Mouse (Mus musculus) small intestine, adult 2 months (tissue): ENCODE results near the gene Zfp704. TPM values are rescaled to one million over a fixed set of nuclear protein-coding genes. Genes with fewer than 3 reads are reported as not detected.

Experiments
- H3K27ac ChIP-seq: fragments of 200-500 bp; 2 replicates; pipeline ENCODE4 v1.5.1; 2012; ENCODE audit warnings: low read depth, low read length, control low read depth, inconsistent platforms; ENCODE audit not compliant: insufficient read depth
- H3K27me3 ChIP-seq: fragments of 200-500 bp; 2 replicates; pipeline ENCODE4 v1.6.1; 2012; ENCODE audit warnings: mild to moderate bottlenecking, moderate library complexity, low read length, inconsistent platforms; ENCODE audit not compliant: control insufficient read depth, insufficient read depth
- H3K36me3 ChIP-seq: fragments of 200-500 bp; 2 replicates; pipeline ENCODE4 v1.6.1; 2012; ENCODE audit warnings: mild to moderate bottlenecking, low read length, control low read depth, inconsistent platforms; ENCODE audit not compliant: control insufficient read depth, insufficient read depth
- H3K4me1 ChIP-seq: fragments of 200-500 bp; 2 replicates; pipeline ENCODE4 v1.6.1; 2012; ENCODE audit warnings: low read length, inconsistent platforms, mixed read lengths; ENCODE audit not compliant: control insufficient read depth, insufficient read depth, insufficient read length
- H3K4me3 ChIP-seq: fragments of 200-500 bp; 2 replicates; pipeline ENCODE4 v1.5.1; 2012; ENCODE audit warnings: low read depth, mild to moderate bottlenecking, control low read depth, inconsistent platforms, low read length, moderate library complexity
- CTCF ChIP-seq: fragments of 200-500 bp; IDR thresholded peaks from 2 replicates; pipeline ENCODE4 v1.5.1; 2012; ENCODE audit warnings: low read depth, mild to moderate bottlenecking, control low read depth, inconsistent platforms, low read length, moderate library complexity, mixed read lengths; ENCODE audit not compliant: insufficient replicate concordance, insufficient read length; ENCODE audit errors: extremely low read depth
- POLR2A ChIP-seq: fragments of 200-500 bp; IDR thresholded peaks from 2 replicates; pipeline ENCODE4 v1.6.1; 2012; ENCODE audit warnings: low read depth, mild to moderate bottlenecking, control low read depth, inconsistent platforms, low read length, moderate library complexity
- WGBS: fragments of 180-500 bp; shearing (Covaris S2); methylation state at CpG from one replicate; pipeline ENCODE4 v1.1.7; 2018; 5-methylcytosine and 5-hydroxymethylcytosine counted together
- polyA plus RNA-seq: library from polyadenylated mRNA; depleted of rRNA; stranded (reverse); fragments of >200 nt; gene quantifications from 2 replicates; pipeline ENCODE4 v1.2.3, GENCODE M21; 2012

Gene Zfp704
- polyA plus RNA-seq, 1 experiment: 1.5 TPM

- no peak overlapping the region for H3K4me3 ChIP-seq
- no peaks in the 10 kb centered on the region; the same call in 1 of the 2 replicates for H3K4me1 ChIP-seq
- H3K36me3 ChIP-seq: no peaks in the 10 kb centered on the region
- H3K27ac ChIP-seq: no peak overlapping the region
- TF ChIP-seq CTCF (no peak), POLR2A (no peak)
- no peaks in the 10 kb centered on the region for H3K27me3 ChIP-seq
- 91% methylated on average over 4 of the region's 4 CpGs for WGBS
These were observed 66.4 kb downstream of the Zfp704 start for GRCm38 (mm10) chr3:9543463-9543862.

GRCm38 (mm10) chr3:9541561-9541960 is 68.3 kb downstream of the Zfp704 start:
- Histone ChIP-seq H3K4me1 (no peaks in the 10 kb centered on the region), H3K36me3 (no peaks in the 10 kb centered on the region), H3K27ac (no peak overlapping the region), H3K4me3 (no peak overlapping the region), H3K27me3 (no peaks in the 10 kb centered on the region)
- TF ChIP-seq POLR2A (no peak), CTCF (no peak)
- WGBS: 93% methylated on average over 14 of the region's 14 CpGs

- Histone ChIP-seq H3K27ac (no peak overlapping the region), H3K27me3 (no peaks in the 10 kb centered on the region), H3K36me3 (no peaks in the 10 kb centered on the region), H3K4me3 (no peak overlapping the region), H3K4me1 (no peaks in the 10 kb centered on the region)
- 94% methylated on average over 2 of the region's 2 CpGs for WGBS
- TF ChIP-seq CTCF: no peak
- no peak for TF ChIP-seq POLR2A
These were observed 71.4 kb downstream of the Zfp704 start for GRCm38 (mm10) chr3:9538510-9538909.

GRCm38 (mm10) chr3:9537889-9538288 is 72.0 kb downstream of the Zfp704 start:
- 87% methylated on average over 7 of the region's 7 CpGs for WGBS
- Histone ChIP-seq H3K36me3 (no peaks in the 10 kb centered on the region), H3K27me3 (no peaks in the 10 kb centered on the region), H3K4me3 (no peak overlapping the region), H3K27ac (no peak overlapping the region), H3K4me1 (no peaks in the 10 kb centered on the region)
- TF ChIP-seq CTCF (no peak), POLR2A (no peak)

GRCm38 (mm10) chr3:9530097-9530780 is 79.6 kb downstream of the Zfp704 start:
- Histone ChIP-seq H3K4me1 (no peaks in the 10 kb centered on the region), H3K4me3 (no peak overlapping the region), H3K27ac (no peak overlapping the region), H3K36me3 (no peaks in the 10 kb centered on the region), H3K27me3 (no peaks in the 10 kb centered on the region)
- no peak for TF ChIP-seq CTCF
- no peak for TF ChIP-seq POLR2A
- 94% methylated on average over 9 of the region's 9 CpGs for WGBS

GRCm38 (mm10) chr3:9524429-9524828 is 85.5 kb downstream of the Zfp704 start:
- TF ChIP-seq POLR2A: no peak
- TF ChIP-seq CTCF: no peak
- Histone ChIP-seq H3K4me3 (no peak overlapping the region), H3K27me3 (no peaks in the 10 kb centered on the region), H3K4me1 (peaks cover 32% of the 10 kb centered on the region; the same call in 1 of the 2 replicates), H3K36me3 (no peaks in the 10 kb centered on the region), H3K27ac (no peak overlapping the region)
- 72% methylated on average over 5 of the region's 5 CpGs for WGBS

GRCm38 (mm10) chr3:9523081-9523932 is 86.6 kb downstream of the Zfp704 start:
- no peaks in the 10 kb centered on the region for H3K36me3 ChIP-seq
- no peak overlapping the region for H3K4me3 ChIP-seq
- WGBS: 31% methylated on average over 18 of the region's 18 CpGs
- H3K27me3 ChIP-seq: no peaks in the 10 kb centered on the region
- TF ChIP-seq CTCF: no peak
- peaks cover 32% of the 10 kb centered on the region; the same call in 1 of the 2 replicates for H3K4me1 ChIP-seq
- no peak overlapping the region for H3K27ac ChIP-seq
